Mouse (Mus musculus): ENCODE measurements around the gene Myocos. TPM values are rescaled to one million over a fixed set of nuclear protein-coding genes. Genes with fewer than 3 reads are reported as not detected.

The Myocos gene
- polyA plus RNA-seq (2015; fragmentation: Nextera tagmentation; extraction: Ambion mirVana): not detected in 2 replicates

DNA sequence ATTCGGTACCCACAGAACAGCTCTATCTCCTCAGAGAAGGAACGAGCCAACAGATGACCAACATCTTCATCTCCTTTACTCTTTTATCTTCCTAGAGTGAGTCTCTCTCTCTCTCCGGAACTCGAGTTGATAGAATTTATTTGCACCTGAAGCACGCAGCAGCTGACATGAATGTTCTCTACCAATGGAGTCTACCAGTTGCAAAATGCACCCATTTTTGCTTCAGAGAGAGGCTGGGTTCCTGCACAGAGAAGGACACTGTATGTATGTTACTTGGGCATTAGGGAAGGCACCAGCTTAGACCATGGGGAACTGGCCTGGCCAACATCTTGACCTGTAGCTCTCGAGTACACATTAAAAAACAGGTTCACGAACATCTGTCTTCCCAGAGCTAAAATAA, at the start of gene Myocos:
Gene Myocos (minus strand): TSS at position 101 of the 400 bp plus-strand sequence.
- 86% methylated on average over 7 of the region's 7 CpGs for WGBS
- Histone ChIP-seq H3K36me3 (no peaks in the 10 kb centered on the region), H3K9me3 (replicated peaks) (no peaks in the 10 kb centered on the region)

GRCm38 (mm10) chr1:162700389-162701066, 42.5 kb upstream of the Myocos start:
- Histone ChIP-seq H3K4me3 (no peak overlapping the region), H3K9ac (no peak overlapping the region), H3K27ac (no peak overlapping the region), H3K4me2 (no peak overlapping the region), H3K27me3 (no peaks in the 10 kb centered on the region), H3K4me1 (replicated peaks) (no peaks in the 10 kb centered on the region), H3K9me3 (replicated peaks) (no peaks in the 10 kb centered on the region), H3K36me3 (peaks cover 74% of the 10 kb centered on the region)
- ATAC-seq (replicated peaks; ENCODE audit: insufficient number of reproducible peaks, insufficient read depth, low FRiP score, low read depth): no peak
- 72% methylated on average over 8 of the region's 8 CpGs for WGBS

More for the DNA sequence above, at the start of gene Myocos:
- no peaks in the 10 kb centered on the region for H3K27me3 ChIP-seq
- H3K4me1 ChIP-seq (replicated peaks): no peaks in the 10 kb centered on the region
- H3K4me3 ChIP-seq: no peak within 1 kb of the TSS
- ATAC-seq (replicated peaks; ENCODE audit: insufficient number of reproducible peaks, insufficient read depth, low FRiP score, low read depth): no peak
- no peak within 1 kb of the TSS for H3K9ac ChIP-seq
- no peak within 1 kb of the TSS for H3K27ac ChIP-seq
- no peak within 1 kb of the TSS for H3K4me2 ChIP-seq

DNA sequence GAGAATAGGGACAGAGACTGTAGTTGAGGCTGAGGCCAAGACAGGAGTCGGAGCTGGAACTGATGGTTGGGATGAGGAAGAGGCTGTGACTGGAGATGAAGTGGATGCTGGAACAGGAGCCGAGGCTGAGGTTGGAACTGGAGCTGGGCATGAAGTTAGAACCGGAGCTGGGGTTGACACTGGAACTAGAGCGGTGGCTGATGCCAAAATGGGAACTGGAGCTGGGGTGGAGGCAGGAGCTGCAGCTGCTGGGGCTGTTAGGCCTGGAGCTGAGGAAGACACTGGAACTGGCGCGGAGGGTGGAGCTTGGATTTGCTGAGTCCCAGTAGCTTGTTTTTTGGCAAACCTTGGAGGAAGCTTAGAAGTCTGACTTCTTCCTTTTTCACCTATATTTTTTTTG, 39.8 kb upstream of the Myocos start:
- WGBS: 93% methylated on average over 6 of the region's 6 CpGs
- ATAC-seq (replicated peaks; ENCODE audit: insufficient number of reproducible peaks, insufficient read depth, low FRiP score, low read depth): no peak
- Histone ChIP-seq H3K4me2 (no peak overlapping the region), H3K4me3 (no peak overlapping the region), H3K9ac (no peak overlapping the region), H3K27me3 (no peaks in the 10 kb centered on the region), H3K27ac (no peak overlapping the region), H3K9me3 (replicated peaks) (no peaks in the 10 kb centered on the region), H3K4me1 (replicated peaks) (no peaks in the 10 kb centered on the region), H3K36me3 (peaks cover 77% of the 10 kb centered on the region)

DNA sequence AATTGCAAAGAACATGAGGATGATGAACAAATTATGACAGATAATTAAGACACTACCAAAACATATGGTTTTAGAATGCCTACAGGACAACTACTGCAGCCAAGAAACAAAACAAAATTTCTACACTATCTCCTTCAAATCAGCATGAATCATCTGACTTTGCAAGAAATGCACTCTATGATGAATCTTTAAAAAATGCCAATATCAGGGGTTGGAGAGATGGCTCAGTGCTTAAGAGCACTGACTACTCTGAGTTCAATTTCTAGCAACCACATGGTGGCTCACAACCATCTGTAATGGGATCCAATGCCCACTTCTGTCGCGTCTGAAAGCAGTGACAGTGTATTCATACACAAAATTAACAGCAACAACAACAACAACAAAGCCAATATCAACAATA, 35.7 kb upstream of the Myocos start:
- 93% methylated on average over 2 of the region's 2 CpGs for WGBS
- H3K27ac ChIP-seq: no peak overlapping the region
- H3K36me3 ChIP-seq: peaks cover 84% of the 10 kb centered on the region
- H3K9ac ChIP-seq: no peak overlapping the region
- no peaks in the 10 kb centered on the region for H3K9me3 ChIP-seq (replicated peaks)
- no peak overlapping the region for H3K4me3 ChIP-seq
- no peaks in the 10 kb centered on the region for H3K4me1 ChIP-seq (replicated peaks)
- no peak overlapping the region for H3K4me2 ChIP-seq
- no peaks in the 10 kb centered on the region for H3K27me3 ChIP-seq
- no peak for ATAC-seq (replicated peaks; ENCODE audit: insufficient number of reproducible peaks, insufficient read depth, low FRiP score, low read depth)

DNA sequence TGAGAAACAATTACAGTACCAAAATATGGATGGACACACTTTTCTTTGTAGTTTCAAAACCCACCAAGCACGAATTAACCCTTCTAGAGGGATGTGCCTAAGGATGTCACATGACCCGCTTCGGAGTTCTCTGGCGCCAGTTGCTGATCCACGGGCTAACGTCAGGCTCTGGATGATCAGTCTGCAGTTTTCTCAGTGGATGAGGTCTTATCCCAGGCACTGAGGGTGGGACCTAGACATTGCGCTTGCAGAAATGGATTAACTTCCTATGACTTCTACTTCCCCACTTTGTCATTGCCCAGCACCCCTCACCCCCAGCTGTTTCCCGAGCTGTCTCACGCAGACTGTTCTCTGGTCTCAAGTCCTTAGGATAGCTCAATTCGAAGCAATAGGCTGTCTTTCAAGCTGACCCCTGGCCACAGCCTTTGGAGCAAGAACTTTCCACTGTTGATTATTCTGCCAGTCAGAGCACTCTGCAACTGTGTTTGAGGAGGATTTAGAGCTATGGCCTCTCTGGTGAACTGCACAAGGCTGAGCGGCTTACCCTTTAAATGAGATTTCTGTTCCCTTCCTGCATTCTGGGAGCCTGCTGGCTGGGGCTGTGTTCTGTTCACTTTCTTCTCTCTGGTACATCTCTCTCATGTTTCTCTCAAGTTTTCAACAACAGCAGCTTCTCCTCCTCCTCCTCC, 7.6 kb upstream of the Myocos start:
- Histone ChIP-seq H3K36me3 (peaks cover 6% of the 10 kb centered on the region; the same call in 1 of the 2 replicates), H3K9ac (peak overlapping the region; percentile 53; the same call in 1 of the 2 replicates), H3K9me3 (replicated peaks) (no peaks in the 10 kb centered on the region), H3K4me1 (replicated peaks) (peaks cover 5% of the 10 kb centered on the region), H3K27me3 (no peaks in the 10 kb centered on the region), H3K27ac (no peak overlapping the region), H3K4me3 (peak overlapping the region; percentile 44), H3K4me2 (peak overlapping the region; percentile 71)
- ATAC-seq (replicated peaks; ENCODE audit: insufficient number of reproducible peaks, insufficient read depth, low FRiP score, low read depth): peak; percentile 63
- 2% methylated on average over 11 of the region's 11 CpGs for WGBS

GRCm38 (mm10) chr1:162664826-162665475, 6.9 kb upstream of the Myocos start:
- WGBS: 12% methylated on average over 10 of the region's 10 CpGs
- Histone ChIP-seq H3K36me3 (no peaks in the 10 kb centered on the region), H3K9me3 (replicated peaks) (no peaks in the 10 kb centered on the region), H3K4me3 (no peak overlapping the region), H3K27me3 (no peaks in the 10 kb centered on the region), H3K4me2 (peak overlapping the region; percentile 71), H3K4me1 (replicated peaks) (peaks cover 5% of the 10 kb centered on the region), H3K27ac (no peak overlapping the region), H3K9ac (no peak overlapping the region)
- ATAC-seq (replicated peaks; ENCODE audit: insufficient number of reproducible peaks, insufficient read depth, low FRiP score, low read depth): peak; percentile 95

DNA sequence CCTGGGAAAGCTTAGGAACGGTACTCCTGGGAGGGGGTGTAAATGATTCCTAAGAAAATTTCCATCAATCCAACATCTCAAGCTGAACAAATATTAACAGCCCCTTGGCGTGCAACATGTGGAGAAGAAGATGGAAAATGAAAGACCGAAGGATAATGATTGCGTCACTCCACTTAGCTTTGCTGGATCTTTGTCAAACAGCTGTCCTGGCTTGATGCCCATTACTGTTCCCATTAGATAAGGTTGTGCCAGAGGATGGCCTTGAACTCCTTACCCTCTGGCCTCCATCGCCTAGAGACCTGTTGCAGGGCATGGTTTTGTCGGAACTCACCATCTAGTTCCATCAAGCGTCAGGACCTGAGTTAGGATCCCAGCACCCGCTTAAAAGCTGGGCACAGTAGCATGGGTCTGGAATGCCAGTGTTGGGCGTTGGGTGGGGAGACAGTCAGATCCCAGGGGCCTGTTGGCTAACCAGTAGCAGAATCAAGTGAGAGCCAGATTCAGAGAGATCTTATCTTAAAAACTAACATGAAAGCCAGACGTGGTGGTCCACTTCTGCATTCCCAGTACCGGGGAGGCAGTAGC, 2.3 kb upstream of the Myocos start:
- Histone ChIP-seq H3K4me2 (no peak overlapping the region), H3K9me3 (replicated peaks) (no peaks in the 10 kb centered on the region), H3K36me3 (no peaks in the 10 kb centered on the region), H3K9ac (no peak overlapping the region), H3K4me1 (replicated peaks) (no peaks in the 10 kb centered on the region), H3K4me3 (no peak overlapping the region), H3K27me3 (no peaks in the 10 kb centered on the region), H3K27ac (no peak overlapping the region)
- WGBS: 68% methylated on average over 11 of the region's 11 CpGs
- ATAC-seq (replicated peaks; ENCODE audit: insufficient number of reproducible peaks, insufficient read depth, low FRiP score, low read depth): no peak

GRCm38 (mm10) chr1:162648416-162648815, 9.6 kb downstream of the Myocos start:
- Histone ChIP-seq H3K4me1 (replicated peaks) (no peaks in the 10 kb centered on the region), H3K27me3 (no peaks in the 10 kb centered on the region), H3K9me3 (replicated peaks) (no peaks in the 10 kb centered on the region), H3K4me2 (no peak overlapping the region), H3K9ac (no peak overlapping the region), H3K4me3 (no peak overlapping the region), H3K36me3 (no peaks in the 10 kb centered on the region), H3K27ac (no peak overlapping the region)
- ATAC-seq (replicated peaks; ENCODE audit: insufficient number of reproducible peaks, insufficient read depth, low FRiP score, low read depth): no peak
- 85% methylated on average over 14 of the region's 14 CpGs for WGBS

- H3K9ac ChIP-seq: no peak overlapping the region
- 73% methylated on average over 10 of the region's 10 CpGs for WGBS
- no peak overlapping the region for H3K27ac ChIP-seq
- no peaks in the 10 kb centered on the region for H3K27me3 ChIP-seq
- ATAC-seq (replicated peaks; ENCODE audit: insufficient number of reproducible peaks, insufficient read depth, low FRiP score, low read depth): no peak
- H3K4me2 ChIP-seq: no peak overlapping the region
- no peaks in the 10 kb centered on the region for H3K9me3 ChIP-seq (replicated peaks)
- H3K4me3 ChIP-seq: no peak overlapping the region
- no peaks in the 10 kb centered on the region for H3K36me3 ChIP-seq
- H3K4me1 ChIP-seq (replicated peaks): no peaks in the 10 kb centered on the region
Observed at GRCm38 (mm10) chr1:162646083-162646686, 11.8 kb downstream of the Myocos start.

DNA sequence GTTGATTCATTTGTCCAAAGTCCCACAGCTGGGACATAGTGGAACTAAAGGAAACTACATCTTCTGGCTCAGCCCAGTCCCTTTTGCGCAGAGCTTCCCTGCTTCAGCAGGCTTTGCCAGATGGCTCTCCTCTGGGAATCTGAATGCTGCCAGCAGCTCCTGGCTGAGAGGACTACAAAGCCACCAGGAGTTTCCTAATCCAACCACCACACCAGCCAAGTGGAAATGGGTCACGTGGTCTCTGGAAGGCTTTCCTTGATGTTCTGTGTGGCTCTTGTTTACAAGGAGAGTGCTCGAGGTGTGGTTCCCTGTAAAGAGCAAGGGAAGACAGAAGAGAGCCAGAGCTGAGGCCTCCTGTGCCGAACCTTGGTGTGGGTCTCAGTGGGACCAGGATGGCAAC, 14.3 kb downstream of the Myocos start:
- no peaks in the 10 kb centered on the region for H3K9me3 ChIP-seq (replicated peaks)
- ATAC-seq (replicated peaks; ENCODE audit: insufficient number of reproducible peaks, insufficient read depth, low FRiP score, low read depth): no peak
- H3K27me3 ChIP-seq: no peaks in the 10 kb centered on the region
- WGBS: 35% methylated on average over 4 of the region's 4 CpGs
- H3K4me2 ChIP-seq: no peak overlapping the region
- no peak overlapping the region for H3K4me3 ChIP-seq
- no peak overlapping the region for H3K27ac ChIP-seq
- H3K9ac ChIP-seq: no peak overlapping the region
- H3K4me1 ChIP-seq (replicated peaks): no peaks in the 10 kb centered on the region
- no peaks in the 10 kb centered on the region for H3K36me3 ChIP-seq

DNA sequence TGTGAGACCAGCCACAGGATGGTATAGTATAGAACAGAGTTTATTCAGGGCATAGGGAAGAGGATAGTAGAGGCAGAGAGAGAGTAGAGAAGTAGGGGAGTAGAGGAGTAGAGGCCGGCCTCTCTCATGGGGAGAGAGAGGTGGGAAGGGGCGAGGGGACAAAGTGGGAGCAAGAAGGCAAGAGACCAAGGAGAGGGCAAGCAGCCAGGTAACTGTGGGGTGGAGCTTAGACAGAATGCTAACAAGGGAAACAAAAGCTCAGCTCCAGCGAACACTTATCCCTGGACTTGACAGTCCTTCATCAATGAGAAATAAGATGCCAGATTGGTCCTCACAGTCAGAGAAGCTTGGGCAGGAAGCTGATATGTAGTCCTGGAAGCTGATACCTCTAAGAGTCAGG, 15.4 kb downstream of the Myocos start:
- H3K9me3 ChIP-seq (replicated peaks): no peaks in the 10 kb centered on the region
- no peak overlapping the region for H3K4me2 ChIP-seq
- no peaks in the 10 kb centered on the region for H3K4me1 ChIP-seq (replicated peaks)
- H3K27me3 ChIP-seq: no peaks in the 10 kb centered on the region
- no peak overlapping the region for H3K27ac ChIP-seq
- no peak for ATAC-seq (replicated peaks; ENCODE audit: insufficient number of reproducible peaks, insufficient read depth, low FRiP score, low read depth)
- 86% methylated on average over 3 of the region's 3 CpGs for WGBS
- no peaks in the 10 kb centered on the region for H3K36me3 ChIP-seq
- H3K9ac ChIP-seq: no peak overlapping the region
- no peak overlapping the region for H3K4me3 ChIP-seq

All from heart, embryonic 15.5 days (tissue).